Mouse (Mus musculus) bone marrow, adult 2 months (tissue): Measurements from ENCODE around the gene Slc3a1.

Experiments
- CTCF ChIP-seq: fragments of 200-500 bp; IDR thresholded peaks from 2 replicates; pipeline ENCODE4 v1.5.1; 2011; ENCODE audit warnings: low read length, control low read depth; ENCODE audit not compliant: control insufficient read depth, insufficient read depth
- POLR2A ChIP-seq: fragments of 200-500 bp; IDR thresholded peaks from 2 replicates; pipeline ENCODE4 v1.6.1; 2011; ENCODE audit warnings: low read depth, mild to moderate bottlenecking, control low read depth, low read length, borderline replicate concordance; ENCODE audit not compliant: control insufficient read depth

DNA sequence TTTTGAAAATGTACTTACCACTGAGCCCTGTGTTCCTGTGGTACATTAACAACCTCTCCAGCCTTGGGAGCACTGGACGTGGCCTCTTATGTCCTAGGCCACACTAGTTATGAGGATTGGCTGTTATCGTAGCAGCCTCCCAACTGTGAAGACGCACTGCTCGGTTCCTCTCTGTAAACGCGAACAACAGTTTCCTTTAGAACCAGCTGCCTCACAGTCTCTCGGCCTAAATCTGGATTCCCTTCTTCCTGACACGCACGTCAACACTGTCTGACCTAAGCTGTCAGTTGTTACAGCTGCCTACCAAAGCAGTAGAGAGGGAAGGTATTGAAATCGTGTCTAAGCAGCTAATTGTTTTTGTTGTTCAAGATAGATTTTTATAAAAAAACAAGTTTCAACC lies 28.5 kb upstream of the Slc3a1 start:
- no peak for TF ChIP-seq POLR2A
- TF ChIP-seq CTCF: no peak
